Mouse (Mus musculus) ovary, postnatal 10 days (tissue): Measurements from ENCODE around the gene Mark4.
A peak's percentile ranks its signal among the peaks of the same experiment; 100 is the strongest.

Source experiments
- DNase-seq: peaks from one replicate; pipeline ENCODE4 v3.0.0; 2022; ENCODE audit warnings: low spot score

Gene Mark4

GRCm38 (mm10) chr7:19436276-19436675 lies 22.3 kb downstream of the Mark4 start:
- no peak for DNase-seq

GRCm38 (mm10) chr7:19432475-19432874 lies 26.1 kb downstream of the Mark4 start:
- DNase-seq = no peak

- no peak for DNase-seq
Observed at GRCm38 (mm10) chr7:19430402-19430801, 28.2 kb downstream of the Mark4 start.

- no peak for DNase-seq
Observed at GRCm38 (mm10) chr7:19429726-19430125, 28.9 kb downstream of the Mark4 start.

- DNase-seq = no peak
Observed at GRCm38 (mm10) chr7:19427999-19428650, 30.5 kb downstream of the Mark4 start.

- DNase-seq = no peak
Observed at GRCm38 (mm10) chr7:19426888-19427287, 31.7 kb downstream of the Mark4 start.

- no peak for DNase-seq
Observed at GRCm38 (mm10) chr7:19426349-19426748, 32.3 kb downstream of the Mark4 start.

- no peak for DNase-seq
Observed at GRCm38 (mm10) chr7:19424051-19424450, 34.6 kb downstream of the Mark4 start.

- DNase-seq = no peak
Observed at GRCm38 (mm10) chr7:19423083-19423482, 35.5 kb downstream of the Mark4 start.

- peak; percentile 39 for DNase-seq
Observed at GRCm38 (mm10) chr7:19420821-19421636, 37.6 kb downstream of the Mark4 start.

- DNase-seq = no peak
Observed at GRCm38 (mm10) chr7:19420121-19420520, 38.5 kb downstream of the Mark4 start.

GRCm38 (mm10) chr7:19416590-19416989 lies 42.0 kb downstream of the Mark4 start:
- DNase-seq = no peak

- DNase-seq = no peak
Observed at GRCm38 (mm10) chr7:19413525-19413924, 45.1 kb downstream of the Mark4 start.

- no peak for DNase-seq
Observed at GRCm38 (mm10) chr7:19411783-19412182, 46.8 kb downstream of the Mark4 start.

- DNase-seq = no peak
Observed at GRCm38 (mm10) chr7:19410766-19411344, 47.8 kb downstream of the Mark4 start.

- no peak for DNase-seq
Observed at GRCm38 (mm10) chr7:19409753-19410152, 48.9 kb downstream of the Mark4 start.

- peak; percentile 70 for DNase-seq
Observed at GRCm38 (mm10) chr7:19405417-19405816, 53.2 kb downstream of the Mark4 start.

- no peak for DNase-seq
Observed at GRCm38 (mm10) chr7:19404476-19404875, 54.1 kb downstream of the Mark4 start, which contains the start of gene Ckm. Ckm (plus strand) TSS chr7:19404776.

GRCm38 (mm10) chr7:19403731-19404296 lies 54.8 kb downstream of the Mark4 start, which contains the start of gene Klc3:
Klc3 (minus strand) TSS chr7:19404104.
- DNase-seq = peak; percentile 14

GRCm38 (mm10) chr7:19402535-19403112 lies 56.0 kb downstream of the Mark4 start:
- DNase-seq = no peak

GRCm38 (mm10) chr7:19400946-19401345 lies 57.7 kb downstream of the Mark4 start:
- DNase-seq = no peak
